23 mouse cellular contexts compared by ENCODE assay signal in genomic region chr2:158216510-158216909, GRCm38 (mm10). TPM values are rescaled to one million over a fixed set of nuclear protein-coding genes. Genes with fewer than 3 reads are reported as not detected.
DNase-seq lines count a peak whose midpoint lies in the region; ATAC-seq lines count a peak whose summit lies in the region.
"Had no signal": no experiment of that assay in that cellular context is flagged by ENCODE, and none has a peak within 500 bp of the region (broad histone marks: within the 10 kb centered on the region; RNA-seq: fewer than 3 reads in every experiment).

No protein-coding gene starts in this region.

- H3K4me2 ChIP-seq in heart, embryonic 12.5 days = no peak overlapping the region
- no peak overlapping the region for H3K4me2 ChIP-seq in kidney, embryonic 16.5 days (replicated peaks; ENCODE audit: low read depth, low read length)
- H3K4me2 ChIP-seq in midbrain, embryonic 16.5 days (ENCODE audit: low read length) = no peak overlapping the region
- no peak overlapping the region for H3K4me2 ChIP-seq in stomach, embryonic 16.5 days (ENCODE audit: low read depth, low read length)
- H3K4me2 ChIP-seq: forebrain, embryonic 15.5 days; liver, embryonic 12.5 days; neural tube, embryonic 15.5 days had no signal

- DNase-seq in heart, adult 18-20 months = peak; percentile 41 to 68
- no peak for DNase-seq in kidney, adult 8-10 months
- no peak for DNase-seq in midbrain, embryonic 10.5 days (ENCODE audit: low spot score)
- DNase-seq: B cell, adult 2 months; cerebellum, postnatal 36 days; thymus, postnatal 4 days had no signal

- ATAC-seq in heart, embryonic 12.5 days (ENCODE audit: insufficient number of reproducible peaks, low FRiP score) = no peak
- ATAC-seq in kidney, embryonic 16.5 days (ENCODE audit: low FRiP score, low TSS enrichment) = no peak
- ATAC-seq in midbrain, embryonic 16.5 days = no peak
- no peak for ATAC-seq in stomach, embryonic 16.5 days (ENCODE audit: insufficient read depth, low FRiP score)
- ATAC-seq: forebrain, embryonic 15.5 days; liver, embryonic 12.5 days; Patski had no signal

- 88% methylated on average over 8 of the region's 8 CpGs for WGBS in heart, embryonic 12.5 days
- WGBS in kidney, embryonic 16.5 days = 84% methylated on average over 8 of the region's 8 CpGs
- 93% methylated on average over 8 of the region's 8 CpGs for WGBS in midbrain, embryonic 10.5 days
- 84% methylated on average over 8 of the region's 8 CpGs for WGBS in midbrain, embryonic 16.5 days
- WGBS in stomach, embryonic 16.5 days = 83% methylated on average over 8 of the region's 8 CpGs

- no peaks in the 10 kb centered on the region for H3K36me3 ChIP-seq in heart, embryonic 12.5 days
- no peaks in the 10 kb centered on the region for H3K36me3 ChIP-seq in kidney, embryonic 16.5 days (ENCODE audit: insufficient read depth, low read length)
- H3K36me3 ChIP-seq in midbrain, embryonic 10.5 days = no peaks in the 10 kb centered on the region
- H3K36me3 ChIP-seq in midbrain, embryonic 16.5 days (ENCODE audit: control insufficient read depth, insufficient read depth, low read length) = no peaks in the 10 kb centered on the region
- no peaks in the 10 kb centered on the region for H3K36me3 ChIP-seq in stomach, embryonic 16.5 days (ENCODE audit: control insufficient read depth, insufficient read depth, low read length)
- H3K36me3 ChIP-seq: forebrain, embryonic 15.5 days; liver, embryonic 12.5 days; neural tube, embryonic 15.5 days had no signal

- peaks cover under 1% of the 10 kb centered on the region for H3K4me1 ChIP-seq in heart, embryonic 12.5 days (replicated peaks)
- peaks cover 24% of the 10 kb centered on the region for H3K4me1 ChIP-seq in kidney, embryonic 16.5 days (ENCODE audit: insufficient read depth, low read length)
- H3K4me1 ChIP-seq in midbrain, embryonic 10.5 days = peaks cover under 1% of the 10 kb centered on the region
- H3K4me1 ChIP-seq in midbrain, embryonic 16.5 days (ENCODE audit: control insufficient read depth, insufficient read depth, low read length) = peaks cover under 1% of the 10 kb centered on the region; the same call in 1 of the 2 replicates
- H3K4me1 ChIP-seq in stomach, embryonic 16.5 days (ENCODE audit: control insufficient read depth, insufficient read depth, low read length) = peaks cover 12% of the 10 kb centered on the region

- no peak overlapping the region for H3K4me3 ChIP-seq in heart, embryonic 12.5 days
- H3K4me3 ChIP-seq in kidney, embryonic 16.5 days (ENCODE audit: low read length) = no peak overlapping the region
- no peak overlapping the region for H3K4me3 ChIP-seq in midbrain, embryonic 10.5 days
- H3K4me3 ChIP-seq in midbrain, embryonic 16.5 days (ENCODE audit: low read depth, low read length) = no peak overlapping the region
- H3K4me3 ChIP-seq in stomach, embryonic 16.5 days (replicated peaks; ENCODE audit: low read length) = no peak overlapping the region
- H3K4me3 ChIP-seq: embryonic facial prominence, embryonic 10.5 days; erythroblast, embryonic 14.5 days; forebrain, embryonic 15.5 days; liver, embryonic 12.5 days; neural tube, embryonic 15.5 days had no signal

- no peaks in the 10 kb centered on the region for H3K9me3 ChIP-seq in heart, embryonic 12.5 days (replicated peaks)
- no peaks in the 10 kb centered on the region for H3K9me3 ChIP-seq in kidney, embryonic 16.5 days (ENCODE audit: low read length)
- H3K9me3 ChIP-seq in midbrain, embryonic 10.5 days (replicated peaks) = no peaks in the 10 kb centered on the region
- H3K9me3 ChIP-seq in midbrain, embryonic 16.5 days (replicated peaks; ENCODE audit: control insufficient read depth, low read length, poor library complexity, severe bottlenecking) = no peaks in the 10 kb centered on the region
- H3K9me3 ChIP-seq in stomach, embryonic 16.5 days (replicated peaks; ENCODE audit: control insufficient read depth, low read length) = no peaks in the 10 kb centered on the region
- H3K9me3 ChIP-seq: embryonic facial prominence, embryonic 10.5 days; forebrain, embryonic 15.5 days; liver, embryonic 12.5 days; neural tube, embryonic 15.5 days had no signal

- no peak overlapping the region for H3K27ac ChIP-seq in heart, embryonic 12.5 days (ENCODE audit: poor library complexity, severe bottlenecking)
- peak overlapping the region; percentile 93 for H3K27ac ChIP-seq in kidney, embryonic 16.5 days (ENCODE audit: low read length)
- 0 out of 2 replicates have a peak overlapping the region, but pooled peaks have one; percentile 2 for H3K27ac ChIP-seq in midbrain, embryonic 10.5 days (replicated peaks)
- H3K27ac ChIP-seq in midbrain, embryonic 16.5 days (ENCODE audit: low read length) = no peak overlapping the region
- H3K27ac ChIP-seq in stomach, embryonic 16.5 days (ENCODE audit: low read length) = peak overlapping the region; percentile 53
- H3K27ac ChIP-seq: embryonic facial prominence, embryonic 10.5 days; neural tube, embryonic 15.5 days had no signal

- peaks cover 4% of the 10 kb centered on the region for H3K27me3 ChIP-seq in heart, embryonic 12.5 days (replicated peaks)
- no peaks in the 10 kb centered on the region for H3K27me3 ChIP-seq in kidney, embryonic 16.5 days (ENCODE audit: insufficient read depth, low read length)
- no peaks in the 10 kb centered on the region for H3K27me3 ChIP-seq in midbrain, embryonic 10.5 days (ENCODE audit: low read depth, poor library complexity, severe bottlenecking)
- H3K27me3 ChIP-seq in midbrain, embryonic 16.5 days (ENCODE audit: control insufficient read depth, insufficient read depth, low read depth, low read length) = no peaks in the 10 kb centered on the region
- H3K27me3 ChIP-seq in stomach, embryonic 16.5 days (ENCODE audit: control insufficient read depth, insufficient read depth, low read length) = no peaks in the 10 kb centered on the region
- H3K27me3 ChIP-seq: forebrain, embryonic 15.5 days; neural tube, embryonic 15.5 days; Patski had no signal

- no peak overlapping the region for H3K9ac ChIP-seq in heart, embryonic 12.5 days
- 0 out of 2 replicates have a peak overlapping the region, but pooled peaks have one; percentile 49 for H3K9ac ChIP-seq in kidney, embryonic 16.5 days (replicated peaks; ENCODE audit: low read length)
- H3K9ac ChIP-seq in midbrain, embryonic 16.5 days (ENCODE audit: low read depth, low read length) = no peak overlapping the region
- H3K9ac ChIP-seq in stomach, embryonic 16.5 days (ENCODE audit: low read length) = no peak overlapping the region
- H3K9ac ChIP-seq: forebrain, embryonic 15.5 days; liver, embryonic 12.5 days; neural tube, embryonic 15.5 days had no signal

RNA-seq across cellular contexts. Expression of gene D630003M21Rik, which starts 12.5 kb away (rescaled TPM):
- total RNA-seq in heart, adult 18-20 months (2021) = 1 to 10 TPM; 5.1 to 5.4 TPM
- polyA plus RNA-seq in heart, embryonic 12.5 days (2016; fragmentation: Nextera tagmentation; extraction: Ambion mirVana) = 1.1 and 1.5 TPM in 2 replicates
- polyA plus RNA-seq in kidney, embryonic 16.5 days (2015; fragmentation: Nextera tagmentation; extraction: Ambion mirVana) = 8.3 and 9.0 TPM in 2 replicates
- 2.3 and 3.1 TPM in 2 replicates for polyA plus RNA-seq in midbrain, embryonic 10.5 days (2016; fragmentation: Nextera tagmentation; extraction: Ambion mirVana)
- 1.7 and 1.8 TPM in 2 replicates for polyA plus RNA-seq in midbrain, embryonic 16.5 days (2015; fragmentation: Nextera tagmentation; extraction: Ambion mirVana)
- polyA plus RNA-seq in stomach, embryonic 16.5 days (2015; fragmentation: Nextera tagmentation; extraction: Ambion mirVana) = 4.7 and 5.4 TPM in 2 replicates

RNA-seq across cellular contexts. Expression of gene Bpi, which starts 41.4 kb away (rescaled TPM):
- total RNA-seq in heart, adult 18-20 months (2021) = not detected
- not detected in 2 replicates for polyA plus RNA-seq in heart, embryonic 12.5 days (2016; fragmentation: Nextera tagmentation; extraction: Ambion mirVana)
- polyA plus RNA-seq in kidney, embryonic 16.5 days (2015; fragmentation: Nextera tagmentation; extraction: Ambion mirVana) = 0.18 TPM in 1 of 2 replicates, not detected in the other
- not detected in 2 replicates for polyA plus RNA-seq in midbrain, embryonic 10.5 days (2016; fragmentation: Nextera tagmentation; extraction: Ambion mirVana)
- not detected in 2 replicates for polyA plus RNA-seq in midbrain, embryonic 16.5 days (2015; fragmentation: Nextera tagmentation; extraction: Ambion mirVana)
- polyA plus RNA-seq in stomach, embryonic 16.5 days (2015; fragmentation: Nextera tagmentation; extraction: Ambion mirVana) = not detected in 2 replicates
- total RNA-seq: adrenal gland, postnatal 4 days; gastrocnemius, adult 18-20 months; layer of hippocampus, postnatal 14 days; left cerebral cortex, postnatal 36 days had no signal
- polyA plus RNA-seq: embryonic facial prominence, embryonic 10.5 days; erythroblast, embryonic 14.5 days; forebrain, embryonic 15.5 days; heart, embryonic 14.5 days; liver, embryonic 12.5 days; neural tube, embryonic 15.5 days; small intestine, adult 2 months; stomach, embryonic 14.5 days had no signal

Comparison
In these comparisons a context has a peak if more than half of its experiments do, and no peak if none do; other contexts are left out.
1. H3K27ac ChIP-seq: peak in kidney, embryonic 16.5 days (single experiment), midbrain, embryonic 10.5 days (single experiment) and stomach, embryonic 16.5 days (single experiment); none in heart, embryonic 12.5 days (single experiment) and midbrain, embryonic 16.5 days (single experiment).
2. DNase-seq: peak in heart, adult 18-20 months (2 of 2); none in kidney, adult 8-10 months (0 of 2) and midbrain, embryonic 10.5 days (single experiment).